Mouse (Mus musculus): ENCODE measurements around the gene Lgals2. TPM values are rescaled to one million over a fixed set of nuclear protein-coding genes. Genes with fewer than 3 reads are reported as not detected.
"Not testable (repeated sequence)": the region's sequence is repeated elsewhere in the genome, so short reads cannot be mapped to it uniquely, and the experiment has no call there.

The Lgals2 gene
- polyA plus RNA-seq, 1 experiment from 2014 or later: 2.2 TPM

GRCm38 (mm10) chr15:78896149-78896548 lies 40.8 kb upstream of the Lgals2 start:
- Histone ChIP-seq H3K27ac (ENCODE audit: low read length) (peak overlapping the region; percentile 9; the same call in 1 of the 2 replicates), H3K4me3 (ENCODE audit: low read length) (no peak overlapping the region), H3K4me2 (ENCODE audit: low read depth, low read length) (no peak overlapping the region), H3K27me3 (ENCODE audit: control insufficient read depth, insufficient read depth, low read length) (no peaks in the 10 kb centered on the region), H3K36me3 (ENCODE audit: control insufficient read depth, insufficient read depth) (peaks cover 9% of the 10 kb centered on the region), H3K9ac (ENCODE audit: low read length) (no peak overlapping the region), H3K4me1 (ENCODE audit: control insufficient read depth, insufficient read depth, low read length) (peaks cover 55% of the 10 kb centered on the region), H3K9me3 (replicated peaks; ENCODE audit: control insufficient read depth, low read length) (no peaks in the 10 kb centered on the region)
- no peak for ATAC-seq (replicated peaks; ENCODE audit: extremely low read depth, insufficient read depth, low FRiP score)
- 81% methylated on average over 3 of the region's 3 CpGs for WGBS

GRCm38 (mm10) chr15:78895741-78896140 lies 40.4 kb upstream of the Lgals2 start:
- Histone ChIP-seq H3K4me1 (ENCODE audit: control insufficient read depth, insufficient read depth, low read length) (peaks cover 51% of the 10 kb centered on the region), H3K27me3 (ENCODE audit: control insufficient read depth, insufficient read depth, low read length) (no peaks in the 10 kb centered on the region), H3K9ac (ENCODE audit: low read length) (no peak overlapping the region), H3K4me3 (ENCODE audit: low read length) (no peak overlapping the region), H3K9me3 (replicated peaks; ENCODE audit: control insufficient read depth, low read length) (no peaks in the 10 kb centered on the region), H3K36me3 (ENCODE audit: control insufficient read depth, insufficient read depth) (peaks cover 11% of the 10 kb centered on the region), H3K27ac (ENCODE audit: low read length) (peak overlapping the region; percentile 9; the same call in 1 of the 2 replicates), H3K4me2 (ENCODE audit: low read depth, low read length) (no peak overlapping the region)
- 62% methylated on average over 2 of the region's 2 CpGs for WGBS
- ATAC-seq (replicated peaks; ENCODE audit: extremely low read depth, insufficient read depth, low FRiP score): no peak

GRCm38 (mm10) chr15:78894726-78895125 lies 39.4 kb upstream of the Lgals2 start:
- Histone ChIP-seq H3K9ac (ENCODE audit: low read length) (no peak overlapping the region), H3K36me3 (ENCODE audit: control insufficient read depth, insufficient read depth) (peaks cover 11% of the 10 kb centered on the region), H3K4me3 (ENCODE audit: low read length) (no peak overlapping the region), H3K27ac (ENCODE audit: low read length) (peak overlapping the region; percentile 33), H3K4me1 (ENCODE audit: control insufficient read depth, insufficient read depth, low read length) (peaks cover 48% of the 10 kb centered on the region), H3K4me2 (ENCODE audit: low read depth, low read length) (no peak overlapping the region), H3K27me3 (ENCODE audit: control insufficient read depth, insufficient read depth, low read length) (no peaks in the 10 kb centered on the region), H3K9me3 (replicated peaks; ENCODE audit: control insufficient read depth, low read length) (no peaks in the 10 kb centered on the region)
- no peak for ATAC-seq (replicated peaks; ENCODE audit: extremely low read depth, insufficient read depth, low FRiP score)
- 59% methylated on average over 13 of the region's 13 CpGs for WGBS

GRCm38 (mm10) chr15:78892440-78892839 lies 37.1 kb upstream of the Lgals2 start:
- no peaks in the 10 kb centered on the region for H3K9me3 ChIP-seq (replicated peaks; ENCODE audit: control insufficient read depth, low read length)
- peaks cover 22% of the 10 kb centered on the region for H3K36me3 ChIP-seq (ENCODE audit: control insufficient read depth, insufficient read depth)
- H3K4me2 ChIP-seq (ENCODE audit: low read depth, low read length): no peak overlapping the region
- WGBS: 49% methylated on average over 7 of the region's 7 CpGs
- no peak overlapping the region for H3K27ac ChIP-seq (ENCODE audit: low read length)
- peaks cover 38% of the 10 kb centered on the region for H3K4me1 ChIP-seq (ENCODE audit: control insufficient read depth, insufficient read depth, low read length)
- no peak overlapping the region for H3K4me3 ChIP-seq (ENCODE audit: low read length)
- no peaks in the 10 kb centered on the region for H3K27me3 ChIP-seq (ENCODE audit: control insufficient read depth, insufficient read depth, low read length)
- peak overlapping the region; percentile 3; the same call in 1 of the 2 replicates for H3K9ac ChIP-seq (ENCODE audit: low read length)
- ATAC-seq (replicated peaks; ENCODE audit: extremely low read depth, insufficient read depth, low FRiP score): no peak

GRCm38 (mm10) chr15:78889401-78889853 lies 34.1 kb upstream of the Lgals2 start:
- WGBS: 39% methylated on average over 13 of the region's 13 CpGs
- Histone ChIP-seq H3K36me3 (ENCODE audit: control insufficient read depth, insufficient read depth) (peaks cover 50% of the 10 kb centered on the region), H3K9ac (ENCODE audit: low read length) (no peak overlapping the region), H3K4me2 (ENCODE audit: low read depth, low read length) (no peak overlapping the region), H3K27ac (ENCODE audit: low read length) (no peak overlapping the region), H3K4me1 (ENCODE audit: control insufficient read depth, insufficient read depth, low read length) (peaks cover 29% of the 10 kb centered on the region), H3K9me3 (replicated peaks; ENCODE audit: control insufficient read depth, low read length) (no peaks in the 10 kb centered on the region), H3K27me3 (ENCODE audit: control insufficient read depth, insufficient read depth, low read length) (no peaks in the 10 kb centered on the region), H3K4me3 (ENCODE audit: low read length) (no peak overlapping the region)
- ATAC-seq (replicated peaks; ENCODE audit: extremely low read depth, insufficient read depth, low FRiP score): no peak

- Histone ChIP-seq H3K9ac (ENCODE audit: low read length) (no peak overlapping the region), H3K4me3 (ENCODE audit: low read length) (no peak overlapping the region), H3K4me1 (ENCODE audit: control insufficient read depth, insufficient read depth, low read length) (peaks cover 12% of the 10 kb centered on the region), H3K9me3 (replicated peaks; ENCODE audit: control insufficient read depth, low read length) (no peaks in the 10 kb centered on the region), H3K4me2 (ENCODE audit: low read depth, low read length) (no peak overlapping the region), H3K27me3 (ENCODE audit: control insufficient read depth, insufficient read depth, low read length) (no peaks in the 10 kb centered on the region), H3K27ac (ENCODE audit: low read length) (no peak overlapping the region), H3K36me3 (ENCODE audit: control insufficient read depth, insufficient read depth) (peaks cover 52% of the 10 kb centered on the region)
- ATAC-seq (replicated peaks; ENCODE audit: extremely low read depth, insufficient read depth, low FRiP score): no peak
- 84% methylated on average over 3 of the region's 3 CpGs for WGBS
Measured at GRCm38 (mm10) chr15:78881828-78882227, 26.5 kb upstream of the Lgals2 start.

GRCm38 (mm10) chr15:78880432-78880831 lies 25.1 kb upstream of the Lgals2 start:
- H3K27ac ChIP-seq (ENCODE audit: low read length): no peak overlapping the region
- H3K9me3 ChIP-seq (replicated peaks; ENCODE audit: control insufficient read depth, low read length): no peaks in the 10 kb centered on the region
- no peaks in the 10 kb centered on the region for H3K27me3 ChIP-seq (ENCODE audit: control insufficient read depth, insufficient read depth, low read length)
- peaks cover 21% of the 10 kb centered on the region for H3K4me1 ChIP-seq (ENCODE audit: control insufficient read depth, insufficient read depth, low read length)
- H3K4me2 ChIP-seq (ENCODE audit: low read depth, low read length): no peak overlapping the region
- no peak overlapping the region for H3K4me3 ChIP-seq (ENCODE audit: low read length)
- peaks cover 38% of the 10 kb centered on the region for H3K36me3 ChIP-seq (ENCODE audit: control insufficient read depth, insufficient read depth)
- no peak for ATAC-seq (replicated peaks; ENCODE audit: extremely low read depth, insufficient read depth, low FRiP score)
- 89% methylated on average over 8 of the region's 8 CpGs for WGBS
- H3K9ac ChIP-seq (ENCODE audit: low read length): no peak overlapping the region

- not testable (repeated sequence) for H3K27me3 ChIP-seq (ENCODE audit: control insufficient read depth, insufficient read depth, low read length); H3K4me2 ChIP-seq (ENCODE audit: low read depth, low read length); ATAC-seq (replicated peaks; ENCODE audit: extremely low read depth, insufficient read depth, low FRiP score); H3K9ac ChIP-seq (ENCODE audit: low read length); H3K9me3 ChIP-seq (replicated peaks; ENCODE audit: control insufficient read depth, low read length); H3K4me3 ChIP-seq (ENCODE audit: low read length)
- peaks cover 21% of the 10 kb centered on the region for H3K4me1 ChIP-seq (ENCODE audit: control insufficient read depth, insufficient read depth, low read length)
- H3K36me3 ChIP-seq (ENCODE audit: control insufficient read depth, insufficient read depth): peaks cover 24% of the 10 kb centered on the region
- 33% methylated on average over 7 of the region's 7 CpGs for WGBS
- H3K27ac ChIP-seq (ENCODE audit: low read length): peak overlapping the region; percentile 27
Measured at GRCm38 (mm10) chr15:78878792-78879516, 23.6 kb upstream of the Lgals2 start.

- H3K27me3 ChIP-seq (ENCODE audit: control insufficient read depth, insufficient read depth, low read length): no peaks in the 10 kb centered on the region
- H3K27ac ChIP-seq (ENCODE audit: low read length): peak overlapping the region; percentile 99
- H3K4me1 ChIP-seq (ENCODE audit: control insufficient read depth, insufficient read depth, low read length): peaks cover 21% of the 10 kb centered on the region
- peak overlapping the region; percentile 92 for H3K4me3 ChIP-seq (ENCODE audit: low read length)
- no peaks in the 10 kb centered on the region for H3K9me3 ChIP-seq (replicated peaks; ENCODE audit: control insufficient read depth, low read length)
- peaks cover 17% of the 10 kb centered on the region for H3K36me3 ChIP-seq (ENCODE audit: control insufficient read depth, insufficient read depth)
- H3K4me2 ChIP-seq (ENCODE audit: low read depth, low read length): peak overlapping the region; percentile 67
- no peak; the same call in 1 of the 2 replicates for ATAC-seq (replicated peaks; ENCODE audit: extremely low read depth, insufficient read depth, low FRiP score)
- H3K9ac ChIP-seq (ENCODE audit: low read length): peak overlapping the region; percentile 95
- WGBS: under 1% methylated on average over 17 of the region's 17 CpGs
Measured at GRCm38 (mm10) chr15:78877810-78878390, 22.6 kb upstream of the Lgals2 start.

Data from heart, embryonic 16.5 days (tissue).